Mouse (Mus musculus) ES-Bruce4 (cell line): ENCODE results near the gene Ccdc33.

ENCODE experiments used
- CTCF ChIP-seq: IDR thresholded peaks from one replicate; pipeline ENCODE4 v1.8.1; 2011; ENCODE audit warnings: low read depth, low read length
- EP300 ChIP-seq: IDR thresholded peaks from 2 replicates; pipeline ENCODE4 v1.6.1; 2011; ENCODE audit warnings: low read depth, low read length; ENCODE audit not compliant: insufficient read depth
- POLR2A ChIP-seq: IDR thresholded peaks from one replicate; pipeline ENCODE4 v1.8.1; 2011; ENCODE audit warnings: low read length; ENCODE audit not compliant: insufficient read depth

DNA sequence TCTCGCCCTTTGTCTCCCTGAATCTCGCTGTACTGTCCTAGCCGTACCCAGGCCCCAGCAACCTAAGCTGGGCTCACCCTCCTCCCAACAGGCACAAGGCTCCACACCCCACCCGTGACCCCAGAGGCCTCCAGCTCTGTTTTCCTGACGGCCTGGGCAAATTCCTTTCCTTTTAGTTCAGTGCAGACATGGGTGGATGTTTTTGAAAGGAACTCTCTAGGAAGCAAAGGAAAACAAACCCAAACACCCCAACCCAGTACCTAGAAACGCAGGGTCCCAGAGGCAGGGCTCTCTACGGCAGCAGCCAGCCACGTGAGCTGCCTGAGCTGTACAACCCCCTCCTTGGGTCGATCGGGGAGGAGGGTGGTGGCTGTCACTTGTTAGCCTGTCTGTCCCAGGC is 76.2 kb downstream of the Ccdc33 start:
- TF ChIP-seq POLR2A (no peak), CTCF (no peak), EP300 (no peak)
